Mouse (Mus musculus) liver, embryonic 14.5 days (tissue): ENCODE results near the gene Ptgir. TPM values are rescaled to one million over a fixed set of nuclear protein-coding genes. Genes with fewer than 3 reads are reported as not detected.
"Not testable (repeated sequence)": the region's sequence is repeated elsewhere in the genome, so short reads cannot be mapped to it uniquely, and the experiment has no call there.

Experiments
- ATAC-seq: fragments of 200-750 bp; cut with Nextera tagmentation; 2 replicates; pipeline ENCODE4 v1.8.0; 2017; ENCODE audit warnings: moderate number of reproducible peaks, mild to moderate bottlenecking, moderate library complexity; ENCODE audit not compliant: insufficient read depth
- DNase-seq, 3 experiments: peaks; one replicate each; pipeline ENCODE4 v3.0.0-alpha.2; 2012 to 2013; ENCODE audit warnings: low read depth in 3 of 3, low spot score in 3 of 3
- H3K27ac ChIP-seq: fragments of 300-500 bp; sonication (generic); 2 replicates; pipeline ENCODE4 v1.5.1; 2014; ENCODE audit warnings: moderate library complexity, mild to moderate bottlenecking, control low read depth, inconsistent platforms
- H3K27me3 ChIP-seq: fragments of 300-500 bp; sonication (generic); 2 replicates; pipeline ENCODE4 v1.6.1; 2014; ENCODE audit warnings: mild to moderate bottlenecking, low read length, moderate library complexity; ENCODE audit not compliant: control insufficient read depth, insufficient read depth
- H3K36me3 ChIP-seq: fragments of 300-500 bp; sonication (generic); replicated peaks from 2 replicates; pipeline ENCODE4 v1.6.1; 2014; ENCODE audit warnings: low read depth; ENCODE audit not compliant: control insufficient read depth, insufficient read depth
- H3K4me1 ChIP-seq, 2 experiments: fragments of 200-500 bp in 1 of 2; fragments of 300-500 bp in 1 of 2; sonication (generic) in 1 of 2; replicated peaks; 2 replicates each; pipeline ENCODE4 v1.6.1; 2012 to 2014; ENCODE audit warnings: antibody characterized with exemption in 1 of 2, inconsistent platforms in 1 of 2, low read length in 1 of 2; ENCODE audit not compliant: control insufficient read depth in 2 of 2, insufficient read depth in 2 of 2
- H3K4me2 ChIP-seq: fragments of 300-500 bp; sonication (generic); 2 replicates; pipeline ENCODE4 v1.6.1; 2014; ENCODE audit warnings: low read depth, mild to moderate bottlenecking, control low read depth, moderate library complexity
- H3K4me3 ChIP-seq, 2 experiments: fragments of 200-500 bp in 1 of 2; fragments of 300-500 bp in 1 of 2; sonication (generic) in 1 of 2; 2 replicates each; pipeline ENCODE4 v1.5.1; 2012 to 2014; ENCODE audit warnings: low read depth in 2 of 2, low read length in 2 of 2, mild to moderate bottlenecking in 2 of 2, control low read depth in 1 of 2, inconsistent platforms in 1 of 2, moderate library complexity in 1 of 2; ENCODE audit not compliant: insufficient read depth in 1 of 2
- H3K9ac ChIP-seq: fragments of 300-500 bp; sonication (generic); replicated peaks from 2 replicates; pipeline ENCODE4 v1.6.1; 2014; ENCODE audit warnings: mild to moderate bottlenecking, control low read depth, moderate library complexity
- H3K9me3 ChIP-seq: fragments of 300-500 bp; sonication (generic); 2 replicates; pipeline ENCODE4 v1.6.1; 2016; ENCODE audit warnings: low read length, mixed read lengths; ENCODE audit not compliant: control insufficient read depth
- CTCF ChIP-seq: IDR thresholded peaks from 2 replicates; pipeline ENCODE4 v1.5.1; 2016; ENCODE audit warnings: antibody characterized with exemption, low read depth, control low read depth
- EP300 ChIP-seq: IDR thresholded peaks from 2 replicates; pipeline ENCODE4 v1.6.1; 2016; ENCODE audit warnings: antibody characterized with exemption, low read depth
- WGBS: fragments of 180-500 bp; shearing (Covaris S2); extraction: QIAGEN DNeasy Blood & Tissue Kit; methylation state at CpG from one replicate; pipeline ENCODE4 v1.1.7; 2014; ENCODE audit not compliant: insufficient replicate concordance; 5-methylcytosine and 5-hydroxymethylcytosine counted together
- polyA plus RNA-seq, 2 experiments: library from polyadenylated mRNA; depleted of rRNA in 1 of 2; stranded (reverse) in 1 of 2; unstranded in 1 of 2; fragments of >200 nt; fragmentation: Nextera tagmentation in 1 of 2; extraction: Ambion mirVana in 1 of 2; gene quantifications; 2 replicates each; pipeline versions ENCODE4 v1.2.1 to v1.2.3; 2012 to 2014

Gene Ptgir
- polyA plus RNA-seq, 2 experiments: 0.87 to 0.88 TPM

- H3K4me2 ChIP-seq: no peak overlapping the region
- DNase-seq: peak; percentile 45 to 61 (median 54)
- H3K9me3 ChIP-seq: no peaks in the 10 kb centered on the region
- peaks cover 38% of the 10 kb centered on the region for H3K27me3 ChIP-seq
- no peak overlapping the region for H3K9ac ChIP-seq
- H3K27ac ChIP-seq: no peak overlapping the region
- TF ChIP-seq EP300 (no peak), CTCF (peak; percentile 83)
- no peak overlapping the region for H3K4me3 ChIP-seq
- 23% methylated on average over 18 of the region's 18 CpGs for WGBS
- ATAC-seq: peak; percentile 67
- H3K4me1 ChIP-seq: 0 out of 4 replicates have a peak, but pooled peaks cover 0 to 2% of the 10 kb centered on the region in 2 experiments
- H3K36me3 ChIP-seq: no peaks in the 10 kb centered on the region
Measured at GRCm38 (mm10) chr7:16950861-16951635, 44.8 kb downstream of the Ptgir start.

GRCm38 (mm10) chr7:16953776-16954175 is 47.5 kb downstream of the Ptgir start:
- not testable (repeated sequence) for H3K4me1 ChIP-seq, H3K27ac ChIP-seq, H3K4me2 ChIP-seq, ATAC-seq, H3K9ac ChIP-seq, H3K36me3 ChIP-seq, DNase-seq, H3K9me3 ChIP-seq, H3K4me3 ChIP-seq
- 36% methylated on average over 2 of the region's 2 CpGs for WGBS
- peaks cover 11% of the 10 kb centered on the region for H3K27me3 ChIP-seq

- Histone ChIP-seq H3K9me3 (no peaks in the 10 kb centered on the region), H3K4me3 (no peak overlapping the region), H3K9ac (no peak overlapping the region), H3K36me3 (no peaks in the 10 kb centered on the region), H3K27ac (no peak overlapping the region), H3K27me3 (0 out of 2 replicates have a peak, but pooled peaks cover 2% of the 10 kb centered on the region), H3K4me2 (no peak overlapping the region), H3K4me1 (0 out of 4 replicates have a peak, but pooled peaks cover 0 to 2% of the 10 kb centered on the region in 2 experiments)
- 34% methylated on average over 4 of the region's 4 CpGs for WGBS
- DNase-seq (no peak), ATAC-seq (no peak)
- no peak for TF ChIP-seq EP300
- TF ChIP-seq CTCF: no peak
Measured at GRCm38 (mm10) chr7:16955712-16956111, 49.4 kb downstream of the Ptgir start.

DNA sequence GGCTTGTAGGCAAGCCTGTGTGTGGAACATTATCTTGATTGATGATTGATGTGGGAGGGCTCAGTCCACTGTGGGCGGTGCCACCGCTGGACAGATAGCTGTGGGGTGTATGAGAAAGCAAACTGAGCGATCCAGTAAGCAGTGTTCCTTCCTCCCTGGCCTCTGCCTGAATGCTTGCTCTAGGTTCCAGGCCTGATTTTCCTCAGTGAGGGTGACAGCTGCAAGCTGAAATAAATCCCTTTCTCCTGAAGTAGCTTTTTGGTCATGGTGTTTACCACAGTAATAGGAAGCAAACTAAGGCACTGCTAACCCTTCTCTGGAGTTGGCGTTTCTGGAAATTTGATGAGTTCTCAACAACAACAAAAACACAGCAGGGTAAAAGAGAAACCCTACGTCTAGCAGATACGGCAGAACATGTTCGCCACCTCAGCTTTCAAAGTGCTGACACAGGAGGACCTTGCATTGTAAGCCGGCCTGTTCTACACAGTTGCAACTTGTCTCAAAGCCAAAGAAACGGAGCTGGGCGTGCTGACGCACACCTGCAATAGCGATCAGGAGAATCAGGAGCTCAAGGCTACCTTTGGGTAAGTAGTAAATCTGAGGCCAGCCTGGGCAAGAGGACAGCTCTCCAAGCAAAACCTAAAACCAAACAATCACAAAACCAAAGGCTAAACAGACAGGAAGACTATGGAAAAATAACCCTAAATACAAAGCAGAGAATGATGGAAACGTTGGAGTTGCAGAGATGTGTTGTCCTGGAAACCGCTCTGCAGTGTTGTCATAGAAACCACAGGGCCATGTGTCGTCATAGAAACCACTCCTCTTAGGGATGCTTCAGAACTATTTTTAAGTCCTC is 50.3 kb downstream of the Ptgir start:
- no peak overlapping the region for H3K4me3 ChIP-seq
- no peak for TF ChIP-seq EP300
- no peaks in the 10 kb centered on the region for H3K4me1 ChIP-seq
- 61% methylated on average over 15 of the region's 15 CpGs for whole genome bisulfite sequencing
- no peaks in the 10 kb centered on the region for H3K36me3 ChIP-seq
- H3K27ac ChIP-seq: no peak overlapping the region
- ATAC-seq: no peak
- no peak for DNase-seq
- 0 out of 2 replicates have a peak, but pooled peaks cover 2% of the 10 kb centered on the region for H3K27me3 ChIP-seq
- H3K4me2 ChIP-seq: no peak overlapping the region
- H3K9ac ChIP-seq: no peak overlapping the region
- no peaks in the 10 kb centered on the region for H3K9me3 ChIP-seq

DNA sequence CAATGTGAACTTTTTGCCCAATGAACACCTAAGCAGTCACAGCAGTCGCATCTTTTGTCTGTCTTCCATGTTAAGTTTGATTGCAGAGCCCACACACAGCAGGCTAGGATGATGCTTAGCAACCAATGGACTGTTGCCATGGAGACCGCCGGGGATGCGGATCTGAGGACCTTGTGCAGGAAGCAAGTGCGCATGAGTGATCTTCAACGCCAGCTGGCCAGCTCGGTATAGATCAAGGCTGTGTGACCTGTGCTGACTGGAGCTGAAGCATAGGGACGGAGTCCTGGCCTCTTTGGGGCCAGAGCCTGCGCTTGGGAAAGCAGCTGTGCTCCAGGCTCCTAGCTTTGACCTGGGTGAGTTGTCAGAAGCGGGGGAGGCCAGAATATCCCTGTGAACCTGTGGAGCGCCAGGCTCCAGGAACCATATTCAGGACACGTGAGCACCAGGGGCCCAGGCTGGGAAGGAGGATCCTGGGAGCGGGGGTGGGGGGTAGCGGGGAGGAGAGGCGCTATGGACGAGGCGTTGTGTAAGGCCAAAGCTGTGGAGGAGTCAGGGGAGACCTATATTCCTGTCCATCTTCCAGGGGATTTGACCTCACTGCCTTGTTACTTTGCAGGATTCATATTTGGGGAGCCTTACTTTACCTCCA is 53.4 kb downstream of the Ptgir start, which contains the start of gene Pnmal1:
Pnmal1 (plus strand) TSS at position 141 of the 649 bp plus-strand sequence.
- Histone ChIP-seq H3K4me3 (no peak within 1 kb of the TSS), H3K27ac (no peak within 1 kb of the TSS), H3K9me3 (no peaks in the 10 kb centered on the region), H3K36me3 (no peaks in the 10 kb centered on the region), H3K27me3 (0 out of 2 replicates have a peak, but pooled peaks cover 2% of the 10 kb centered on the region), H3K9ac (no peak within 1 kb of the TSS), H3K4me1 (no peaks in the 10 kb centered on the region), H3K4me2 (no peak within 1 kb of the TSS)
- DNase-seq (no peak), ATAC-seq (no peak)
- TF ChIP-seq CTCF: no peak
- TF ChIP-seq EP300: no peak
- WGBS: 31% methylated on average over 17 of the region's 17 CpGs

Other genes with a start within 250 kb of the Ptgir start
- not detected in 2 replicates for gene Ceacam15, start 230.8 kb upstream of the Ptgir start, polyA plus RNA-seq (2012; rRNA removed)
- gene Ceacam15, start 230.8 kb upstream of the Ptgir start, polyA plus RNA-seq (2014; fragmentation: Nextera tagmentation; extraction: Ambion mirVana): not detected in 2 replicates
- not detected in 2 replicates for gene Ceacam9, start 184.6 kb upstream of the Ptgir start, polyA plus RNA-seq (2012; rRNA removed)
- gene Ceacam9, start 184.6 kb upstream of the Ptgir start, polyA plus RNA-seq (2014; fragmentation: Nextera tagmentation; extraction: Ambion mirVana): not detected in 2 replicates
- gene Ap2s1, start 168.1 kb upstream of the Ptgir start, polyA plus RNA-seq (2012; rRNA removed): 165 and 175 TPM in 2 replicates
- 176 and 198 TPM in 2 replicates for gene Ap2s1, start 168.1 kb upstream of the Ptgir start, polyA plus RNA-seq (2014; fragmentation: Nextera tagmentation; extraction: Ambion mirVana)
- 157 and 160 TPM in 2 replicates for gene Slc1a5, start 125.2 kb upstream of the Ptgir start, polyA plus RNA-seq (2012; rRNA removed)
- 61.7 and 67.3 TPM in 2 replicates for gene Slc1a5, start 125.2 kb upstream of the Ptgir start, polyA plus RNA-seq (2014; fragmentation: Nextera tagmentation; extraction: Ambion mirVana)
- 41.3 and 43.0 TPM in 2 replicates for gene Strn4, start 90.6 kb upstream of the Ptgir start, polyA plus RNA-seq (2012; rRNA removed)
- 27.2 and 32.2 TPM in 2 replicates for gene Strn4, start 90.6 kb upstream of the Ptgir start, polyA plus RNA-seq (2014; fragmentation: Nextera tagmentation; extraction: Ambion mirVana)
- gene Fkrp, start 89.8 kb upstream of the Ptgir start, polyA plus RNA-seq (2012; rRNA removed): 5.6 and 6.6 TPM in 2 replicates
- gene Fkrp, start 89.8 kb upstream of the Ptgir start, polyA plus RNA-seq (2014; fragmentation: Nextera tagmentation; extraction: Ambion mirVana): 7.2 and 8.9 TPM in 2 replicates
- 2.5 and 3.2 TPM in 2 replicates for gene Prkd2, start 63.6 kb upstream of the Ptgir start, polyA plus RNA-seq (2012; rRNA removed)
- gene Prkd2, start 63.6 kb upstream of the Ptgir start, polyA plus RNA-seq (2014; fragmentation: Nextera tagmentation; extraction: Ambion mirVana): 1.8 and 2.2 TPM in 2 replicates
- gene Dact3, start 31.2 kb upstream of the Ptgir start, polyA plus RNA-seq (2012; rRNA removed): 0.68 and 0.92 TPM in 2 replicates
- gene Dact3, start 31.2 kb upstream of the Ptgir start, polyA plus RNA-seq (2014; fragmentation: Nextera tagmentation; extraction: Ambion mirVana): 0.09 and 0.14 TPM in 2 replicates
- gene Gng8, start 14.7 kb upstream of the Ptgir start, polyA plus RNA-seq (2012; rRNA removed): 0.44 and 0.47 TPM in 2 replicates
- not detected in 2 replicates for gene Gng8, start 14.7 kb upstream of the Ptgir start, polyA plus RNA-seq (2014; fragmentation: Nextera tagmentation; extraction: Ambion mirVana)
- gene Calm3, start 17.6 kb downstream of the Ptgir start, polyA plus RNA-seq (2012; rRNA removed): 72.2 and 90.3 TPM in 2 replicates
- 115 and 122 TPM in 2 replicates for gene Calm3, start 17.6 kb downstream of the Ptgir start, polyA plus RNA-seq (2014; fragmentation: Nextera tagmentation; extraction: Ambion mirVana)
- 0.04 and 0.08 TPM in 2 replicates for gene Pnmal2, start 38.2 kb downstream of the Ptgir start, polyA plus RNA-seq (2012; rRNA removed)
- gene Pnmal2, start 38.2 kb downstream of the Ptgir start, polyA plus RNA-seq (2014; fragmentation: Nextera tagmentation; extraction: Ambion mirVana): 0.08 and 0.14 TPM in 2 replicates
- 0.01 and 0.03 TPM in 2 replicates for gene Pnmal1, start 53.2 kb downstream of the Ptgir start, polyA plus RNA-seq (2012; rRNA removed)
- 0.03 TPM in 1 of 2 replicates, not detected in the other for gene Pnmal1, start 53.2 kb downstream of the Ptgir start, polyA plus RNA-seq (2014; fragmentation: Nextera tagmentation; extraction: Ambion mirVana)
- gene Gm42372, start 76.6 kb downstream of the Ptgir start, polyA plus RNA-seq (2012; rRNA removed): 0.01 and 0.02 TPM in 2 replicates
- 0.03 and 0.04 TPM in 2 replicates for gene Gm42372, start 76.6 kb downstream of the Ptgir start, polyA plus RNA-seq (2014; fragmentation: Nextera tagmentation; extraction: Ambion mirVana)
- 2.0 and 2.7 TPM in 2 replicates for gene Ccdc8, start 86.2 kb downstream of the Ptgir start, polyA plus RNA-seq (2012; rRNA removed)
- 1.5 and 2.3 TPM in 2 replicates for gene Ccdc8, start 86.2 kb downstream of the Ptgir start, polyA plus RNA-seq (2014; fragmentation: Nextera tagmentation; extraction: Ambion mirVana)
- gene Ppp5c, start 121.4 kb downstream of the Ptgir start, polyA plus RNA-seq (2012; rRNA removed): 61.7 and 68.3 TPM in 2 replicates
- 38.5 and 42.8 TPM in 2 replicates for gene Ppp5c, start 121.4 kb downstream of the Ptgir start, polyA plus RNA-seq (2014; fragmentation: Nextera tagmentation; extraction: Ambion mirVana)
- 9.8 and 12.2 TPM in 2 replicates for gene Hif3a, start 155.9 kb downstream of the Ptgir start, polyA plus RNA-seq (2012; rRNA removed)
- gene Hif3a, start 155.9 kb downstream of the Ptgir start, polyA plus RNA-seq (2014; fragmentation: Nextera tagmentation; extraction: Ambion mirVana): 22.8 and 23.9 TPM in 2 replicates
- gene Psg16, start 167.6 kb downstream of the Ptgir start, polyA plus RNA-seq (2012; rRNA removed): 0.02 and 0.18 TPM in 2 replicates
- 0.08 TPM in 2 replicates for gene Psg16, start 167.6 kb downstream of the Ptgir start, polyA plus RNA-seq (2014; fragmentation: Nextera tagmentation; extraction: Ambion mirVana)
- not detected in 2 replicates for gene Ceacam3, start 243.8 kb downstream of the Ptgir start, polyA plus RNA-seq (2012; rRNA removed)
- gene Ceacam3, start 243.8 kb downstream of the Ptgir start, polyA plus RNA-seq (2014; fragmentation: Nextera tagmentation; extraction: Ambion mirVana): not detected in 2 replicates